Mouse (Mus musculus) thymus, postnatal 25 days (tissue): ENCODE results near the gene Calm5.
"Not testable (repeated sequence)": the region's sequence is repeated elsewhere in the genome, so short reads cannot be mapped to it uniquely, and the experiment has no call there.

Experiments used
- DNase-seq: peaks from one replicate; pipeline ENCODE4 v3.0.0; 2022

The Calm5 gene

GRCm38 (mm10) chr13:3866355-3867052 lies 12.5 kb downstream of the Calm5 start:
- DNase-seq: no peak

GRCm38 (mm10) chr13:3867158-3867557 lies 13.2 kb downstream of the Calm5 start:
- DNase-seq: no peak

GRCm38 (mm10) chr13:3869901-3870300 lies 15.9 kb downstream of the Calm5 start:
- DNase-seq: no peak

- no peak for DNase-seq
Measured at GRCm38 (mm10) chr13:3872832-3873231, 18.9 kb downstream of the Calm5 start.

- no peak for DNase-seq
Measured at GRCm38 (mm10) chr13:3876448-3876847, 22.5 kb downstream of the Calm5 start.

- DNase-seq: no peak
Measured at GRCm38 (mm10) chr13:3877185-3877584, 23.2 kb downstream of the Calm5 start.

- DNase-seq: no peak
Measured at GRCm38 (mm10) chr13:3877679-3878220, 23.8 kb downstream of the Calm5 start.

- DNase-seq: no peak
Measured at GRCm38 (mm10) chr13:3886663-3887062, 32.7 kb downstream of the Calm5 start.

- DNase-seq: no peak
Measured at GRCm38 (mm10) chr13:3889111-3889510, 35.1 kb downstream of the Calm5 start.

GRCm38 (mm10) chr13:3890061-3890460 lies 36.1 kb downstream of the Calm5 start:
- DNase-seq: no peak

- no peak for DNase-seq
Measured at GRCm38 (mm10) chr13:3891479-3892087, 37.6 kb downstream of the Calm5 start.

- DNase-seq: no peak
Measured at GRCm38 (mm10) chr13:3892601-3893000, 38.6 kb downstream of the Calm5 start.

GRCm38 (mm10) chr13:3893126-3893734 lies 39.3 kb downstream of the Calm5 start:
- peak; percentile 94 for DNase-seq

GRCm38 (mm10) chr13:3894549-3894948 lies 40.6 kb downstream of the Calm5 start:
- no peak for DNase-seq

GRCm38 (mm10) chr13:3895397-3895980 lies 41.5 kb downstream of the Calm5 start:
- DNase-seq: no peak

GRCm38 (mm10) chr13:3896032-3896431 lies 42.1 kb downstream of the Calm5 start:
- no peak for DNase-seq

- DNase-seq: peak; percentile 74
Measured at GRCm38 (mm10) chr13:3896913-3897312, 42.9 kb downstream of the Calm5 start.

- not testable (repeated sequence) for DNase-seq
Measured at GRCm38 (mm10) chr13:3898202-3898601, 44.2 kb downstream of the Calm5 start.

- DNase-seq: no peak
Measured at GRCm38 (mm10) chr13:3899301-3899700, 45.3 kb downstream of the Calm5 start.
